Mouse (Mus musculus): ENCODE results near the gene Sox5. TPM values are rescaled to one million over a fixed set of nuclear protein-coding genes. Genes with fewer than 3 reads are reported as not detected.

Sox5 gene
- total and polyA plus RNA-seq, 2 experiments from 2014 or later: 26.2 to 32.9 TPM

- no peak for DNase-seq (ENCODE audit: low spot score)
- H3K4me3 ChIP-seq (ENCODE audit: low read length): no peak overlapping the region
- H3K9me3 ChIP-seq (ENCODE audit: low read length): 0 out of 2 replicates have a peak, but pooled peaks cover 6% of the 10 kb centered on the region
- H3K27ac ChIP-seq: no peak overlapping the region
- no peak overlapping the region for H3K9ac ChIP-seq (replicated peaks; ENCODE audit: low read length)
- WGBS: 90% methylated on average over 5 of the region's 5 CpGs
- H3K4me1 ChIP-seq (ENCODE audit: insufficient read depth, low read length): no peaks in the 10 kb centered on the region
- ATAC-seq: no peak
- TF ChIP-seq CTCF (IDR thresholded peaks at IDR 0.05; ENCODE audit: low read depth): no peak
- H3K27me3 ChIP-seq (ENCODE audit: insufficient read depth, low read length): no peaks in the 10 kb centered on the region
- H3K4me2 ChIP-seq (ENCODE audit: low read depth, low read length): no peak overlapping the region
- no peaks in the 10 kb centered on the region for H3K36me3 ChIP-seq (ENCODE audit: insufficient read depth, low read length)
Observed at GRCm38 (mm10) chr6:144297846-144298245, 483.9 kb downstream of the Sox5 start.

GRCm38 (mm10) chr6:144297131-144297530 lies 484.6 kb downstream of the Sox5 start:
- WGBS: 81% methylated on average over 1 of the region's 1 CpGs
- DNase-seq (ENCODE audit: low spot score) (no peak), ATAC-seq (no peak)
- H3K9ac ChIP-seq (replicated peaks; ENCODE audit: low read length): no peak overlapping the region
- H3K4me3 ChIP-seq (ENCODE audit: low read length): no peak overlapping the region
- H3K4me1 ChIP-seq (ENCODE audit: insufficient read depth, low read length): no peaks in the 10 kb centered on the region
- TF ChIP-seq CTCF (IDR thresholded peaks at IDR 0.05; ENCODE audit: low read depth): no peak
- no peak overlapping the region for H3K4me2 ChIP-seq (ENCODE audit: low read depth, low read length)
- H3K27me3 ChIP-seq (ENCODE audit: insufficient read depth, low read length): no peaks in the 10 kb centered on the region
- H3K9me3 ChIP-seq (ENCODE audit: low read length): 0 out of 2 replicates have a peak, but pooled peaks cover 6% of the 10 kb centered on the region
- no peaks in the 10 kb centered on the region for H3K36me3 ChIP-seq (ENCODE audit: insufficient read depth, low read length)
- no peak overlapping the region for H3K27ac ChIP-seq

GRCm38 (mm10) chr6:144291526-144291925 lies 490.3 kb downstream of the Sox5 start:
- no peak overlapping the region for H3K4me3 ChIP-seq (ENCODE audit: low read length)
- no peak overlapping the region for H3K27ac ChIP-seq
- no peaks in the 10 kb centered on the region for H3K4me1 ChIP-seq (ENCODE audit: insufficient read depth, low read length)
- no peaks in the 10 kb centered on the region for H3K36me3 ChIP-seq (ENCODE audit: insufficient read depth, low read length)
- TF ChIP-seq CTCF (IDR thresholded peaks at IDR 0.05; ENCODE audit: low read depth): no peak
- WGBS: 60% methylated on average over 4 of the region's 4 CpGs
- no peak overlapping the region for H3K9ac ChIP-seq (replicated peaks; ENCODE audit: low read length)
- no peak for ATAC-seq
- peak; percentile 12 for DNase-seq (ENCODE audit: low spot score)
- H3K4me2 ChIP-seq (ENCODE audit: low read depth, low read length): no peak overlapping the region
- H3K27me3 ChIP-seq (ENCODE audit: insufficient read depth, low read length): no peaks in the 10 kb centered on the region
- H3K9me3 ChIP-seq (ENCODE audit: low read length): 0 out of 2 replicates have a peak, but pooled peaks cover 6% of the 10 kb centered on the region

- TF ChIP-seq CTCF (IDR thresholded peaks at IDR 0.05; ENCODE audit: low read depth): no peak
- no peak overlapping the region for H3K9ac ChIP-seq (replicated peaks; ENCODE audit: low read length)
- ATAC-seq (no peak), DNase-seq (ENCODE audit: low spot score) (no peak)
- H3K9me3 ChIP-seq (ENCODE audit: low read length): no peaks in the 10 kb centered on the region
- no peak overlapping the region for H3K4me2 ChIP-seq (ENCODE audit: low read depth, low read length)
- no peaks in the 10 kb centered on the region for H3K27me3 ChIP-seq (ENCODE audit: insufficient read depth, low read length)
- no peaks in the 10 kb centered on the region for H3K4me1 ChIP-seq (ENCODE audit: insufficient read depth, low read length)
- no peaks in the 10 kb centered on the region for H3K36me3 ChIP-seq (ENCODE audit: insufficient read depth, low read length)
- no peak overlapping the region for H3K27ac ChIP-seq
- WGBS: 68% methylated on average over 4 of the region's 4 CpGs
- no peak overlapping the region for H3K4me3 ChIP-seq (ENCODE audit: low read length)
Observed at GRCm38 (mm10) chr6:144286122-144286521, 495.7 kb downstream of the Sox5 start.

- H3K27ac ChIP-seq: no peak overlapping the region
- H3K4me3 ChIP-seq (ENCODE audit: low read length): no peak overlapping the region
- no peaks in the 10 kb centered on the region for H3K36me3 ChIP-seq (ENCODE audit: insufficient read depth, low read length)
- no peaks in the 10 kb centered on the region for H3K9me3 ChIP-seq (ENCODE audit: low read length)
- no peak for ATAC-seq
- no peak overlapping the region for H3K9ac ChIP-seq (replicated peaks; ENCODE audit: low read length)
- H3K4me2 ChIP-seq (ENCODE audit: low read depth, low read length): no peak overlapping the region
- H3K4me1 ChIP-seq (ENCODE audit: insufficient read depth, low read length): no peaks in the 10 kb centered on the region
- H3K27me3 ChIP-seq (ENCODE audit: insufficient read depth, low read length): no peaks in the 10 kb centered on the region
- no peak for TF ChIP-seq CTCF (IDR thresholded peaks at IDR 0.05; ENCODE audit: low read depth)
- 59% methylated on average over 5 of the region's 8 CpGs for WGBS
- no peak for DNase-seq (ENCODE audit: low spot score)
Observed at GRCm38 (mm10) chr6:144283191-144283590, 498.6 kb downstream of the Sox5 start.

GRCm38 (mm10) chr6:144282756-144283155 lies 499.0 kb downstream of the Sox5 start:
- DNase-seq (ENCODE audit: low spot score) (peak; percentile 65), ATAC-seq (peak; percentile 43; the same call in 1 of the 2 replicates)
- Histone ChIP-seq H3K4me3 (ENCODE audit: low read length) (no peak overlapping the region), H3K4me1 (ENCODE audit: insufficient read depth, low read length) (no peaks in the 10 kb centered on the region), H3K27ac (no peak overlapping the region), H3K9me3 (ENCODE audit: low read length) (no peaks in the 10 kb centered on the region), H3K9ac (replicated peaks; ENCODE audit: low read length) (no peak overlapping the region), H3K27me3 (ENCODE audit: insufficient read depth, low read length) (no peaks in the 10 kb centered on the region), H3K36me3 (ENCODE audit: insufficient read depth, low read length) (no peaks in the 10 kb centered on the region), H3K4me2 (ENCODE audit: low read depth, low read length) (no peak overlapping the region)
- TF ChIP-seq CTCF (IDR thresholded peaks at IDR 0.05; ENCODE audit: low read depth): no peak
- WGBS: 62% methylated on average over 12 of the region's 12 CpGs

- ATAC-seq (no peak), DNase-seq (ENCODE audit: low spot score) (no peak)
- WGBS: 94% methylated on average over 3 of the region's 3 CpGs
- Histone ChIP-seq H3K27ac (no peak overlapping the region), H3K27me3 (ENCODE audit: insufficient read depth, low read length) (no peaks in the 10 kb centered on the region), H3K4me1 (ENCODE audit: insufficient read depth, low read length) (no peaks in the 10 kb centered on the region), H3K4me3 (ENCODE audit: low read length) (no peak overlapping the region), H3K9me3 (ENCODE audit: low read length) (no peaks in the 10 kb centered on the region), H3K4me2 (ENCODE audit: low read depth, low read length) (no peak overlapping the region), H3K9ac (replicated peaks; ENCODE audit: low read length) (no peak overlapping the region), H3K36me3 (ENCODE audit: insufficient read depth, low read length) (no peaks in the 10 kb centered on the region)
- TF ChIP-seq CTCF (IDR thresholded peaks at IDR 0.05; ENCODE audit: low read depth): 0 out of 2 replicates have a peak, but pooled peaks have one; percentile 6
Observed at GRCm38 (mm10) chr6:144281661-144282060, 500.1 kb downstream of the Sox5 start.
